21 mouse cellular contexts compared by ENCODE assay signal in the genomic region with DNA sequence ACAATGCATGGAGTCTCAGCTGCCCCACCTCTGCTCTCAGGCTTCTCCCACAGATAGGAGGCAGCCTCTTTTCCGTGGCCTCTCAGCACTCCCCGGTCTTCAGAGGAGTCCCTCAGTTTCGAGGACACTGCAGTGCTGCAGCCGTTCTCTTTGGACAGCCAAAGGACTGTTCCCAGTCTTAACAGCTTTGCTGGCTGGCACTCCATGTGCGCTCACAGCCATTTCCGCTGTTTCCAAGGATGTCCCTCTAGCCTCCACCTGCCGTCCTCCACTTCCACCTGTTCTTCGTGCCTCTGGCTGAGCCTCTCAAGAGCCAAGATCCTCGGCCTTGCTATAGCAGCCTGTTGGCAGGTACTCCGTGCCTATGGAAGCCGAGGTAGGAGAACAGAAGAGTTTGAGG.
DNase-seq lines count a peak whose midpoint lies in the region; TF ChIP-seq lines count a peak whose summit lies in the region.
"Had no signal": no experiment of that assay in that cellular context is flagged by ENCODE, and none has a peak within 500 bp of the region (broad histone marks: within the 10 kb centered on the region; RNA-seq: fewer than 3 reads in every experiment).

No protein-coding gene starts in this region.

- no peak for TF ChIP-seq POLR2A in cerebellum, adult 2 months (IDR thresholded peaks at IDR 0.05; ENCODE audit: borderline replicate concordance, insufficient read depth, low read length)

- 16% methylated on average over 11 of the region's 11 CpGs for WGBS in cerebellum, adult 2 months

- H3K36me3 ChIP-seq in ES-E14 (ENCODE audit: control insufficient read depth, insufficient read depth, low read length, poor library complexity, severe bottlenecking): no peaks in the 10 kb centered on the region
- H3K36me3 ChIP-seq: embryonic facial prominence, embryonic 12.5 days; forebrain, embryonic 15.5 days; heart, embryonic 15.5 days; intestine, embryonic 15.5 days had no signal

- no peaks in the 10 kb centered on the region for H3K9me3 ChIP-seq in ES-E14 (ENCODE audit: control insufficient read depth, insufficient read depth, low read depth, low read length)
- H3K9me3 ChIP-seq: embryonic facial prominence, embryonic 12.5 days; forebrain, embryonic 15.5 days; heart, embryonic 15.5 days; intestine, embryonic 15.5 days had no signal

- H3K4me1 ChIP-seq in ES-E14 (ENCODE audit: control insufficient read depth in 2 of 2, insufficient read depth in 2 of 2, low read length in 2 of 2, poor library complexity in 1 of 2): peaks cover 3 to 7% of the 10 kb centered on the region in 2 experiments; a peak in 1 of 4 replicates
- peaks cover 4% of the 10 kb centered on the region; the same call in 1 of the 2 replicates for H3K4me1 ChIP-seq in cerebellum, adult 2 months (ENCODE audit: control insufficient read depth, insufficient read depth, low read length)
- H3K4me1 ChIP-seq: embryonic facial prominence, embryonic 12.5 days; forebrain, embryonic 15.5 days; heart, embryonic 15.5 days; intestine, embryonic 15.5 days had no signal

- DNase-seq in cerebellum, adult 11-12 months: peak; percentile 82
- DNase-seq in cerebellum, postnatal 4 days (ENCODE audit: low spot score in 2 of 2): no peak
- no peak for DNase-seq in ES-E14 (ENCODE audit: low read depth, low spot score)
- peak; percentile 66 to 83 for DNase-seq in cerebellum, adult 2 months
- peak; percentile 78 to 84 for DNase-seq in cerebellum, postnatal 10 days
- DNase-seq in urinary bladder, postnatal 14 days (ENCODE audit: low spot score): no peak
- no peak for DNase-seq in layer of hippocampus, adult 11-12 months (ENCODE audit: low spot score)
- DNase-seq in thymus, postnatal 14 days: no peak
- DNase-seq: adrenal gland, adult 2 months; adrenal gland, postnatal 25 days; embryo, embryonic 11 days; gastrocnemius, postnatal 36 days; heart, adult 18-20 months; heart, postnatal 14 days; kidney, adult 2 months had no signal

- in situ Hi-C loops in ES-E14 (cut with MboI; ENCODE audit: low sequenced_read_pairs in 2 of 2, unreplicated experiment in 2 of 2): no loop called here

- H3K9ac ChIP-seq in ES-E14 (ENCODE audit: insufficient read depth, low read depth, low read length, poor library complexity, severe bottlenecking): 0 out of 2 replicates have a peak overlapping the region, but pooled peaks have one; percentile 7
- H3K9ac ChIP-seq: embryonic facial prominence, embryonic 12.5 days; forebrain, embryonic 15.5 days; heart, embryonic 15.5 days; hindbrain, embryonic 14.5 days; intestine, embryonic 15.5 days had no signal

- no peak for TF ChIP-seq CTCF in cerebellum, adult 2 months (IDR thresholded peaks at IDR 0.05; ENCODE audit: borderline replicate concordance, insufficient read depth, low read depth, low read length)

- H3K27ac ChIP-seq in ES-E14 (ENCODE audit: insufficient read depth, low read depth, low read length, poor library complexity, severe bottlenecking): no peak overlapping the region
- H3K27ac ChIP-seq in cerebellum, adult 2 months (ENCODE audit: insufficient read depth, low read length): no peak overlapping the region
- H3K27ac ChIP-seq: embryonic facial prominence, embryonic 12.5 days; forebrain, embryonic 15.5 days; heart, embryonic 15.5 days; hindbrain, embryonic 14.5 days; intestine, embryonic 15.5 days had no signal

- no peaks in the 10 kb centered on the region for H3K27me3 ChIP-seq in cerebellum, adult 2 months (ENCODE audit: control insufficient read depth, insufficient read depth, low read length)
- H3K27me3 ChIP-seq: forebrain, embryonic 15.5 days; intestine, embryonic 15.5 days; Patski had no signal

- H3K4me3 ChIP-seq in ES-E14 (ENCODE audit: insufficient read depth in 1 of 2, low read depth in 1 of 2, low read length in 2 of 2, poor library complexity in 1 of 2, severe bottlenecking in 1 of 2): no peak overlapping the region
- H3K4me3 ChIP-seq in cerebellum, adult 2 months (replicated peaks; ENCODE audit: insufficient read depth, low read depth, low read length): no peak overlapping the region
- H3K4me3 ChIP-seq: embryonic facial prominence, embryonic 12.5 days; forebrain, embryonic 15.5 days; heart, embryonic 15.5 days; intestine, embryonic 15.5 days had no signal

TF ChIP-seq in ES-E14, 5 proteins besides CTCF, POLR2A, EP300 and RAD21:
- TF ChIP-seq CHD2 (IDR thresholded peaks at IDR 0.05; ENCODE audit: low read depth, low read length): no peak
- no peak for TF ChIP-seq ZC3H11A (IDR thresholded peaks at IDR 0.05; ENCODE audit: borderline replicate concordance, low read depth, low read length)
- no peak for TF ChIP-seq MAFK (IDR thresholded peaks at IDR 0.05; ENCODE audit: insufficient read depth, low read depth, low read length)
- TF ChIP-seq HCFC1 (IDR thresholded peaks at IDR 0.05; ENCODE audit: borderline replicate concordance, insufficient read depth, low read length): no peak
- TF ChIP-seq ZNF384 (IDR thresholded peaks at IDR 0.05; ENCODE audit: low read depth, low read length): no peak
TF ChIP-seq in ES-E14: peak in this region for 0.

Comparison
In these comparisons a context has a peak if more than half of its experiments do, and no peak if none do; other contexts are left out.
1. DNase-seq: peak in cerebellum, adult 11-12 months (single experiment), cerebellum, adult 2 months (2 of 2) and cerebellum, postnatal 10 days (2 of 2); none in cerebellum, postnatal 4 days (0 of 2), ES-E14 (single experiment), urinary bladder, postnatal 14 days (single experiment), layer of hippocampus, adult 11-12 months (single experiment) and thymus, postnatal 14 days (single experiment).